Mouse (Mus musculus): ENCODE results near the gene Agap1. TPM values are rescaled to one million over a fixed set of nuclear protein-coding genes. Genes with fewer than 3 reads are reported as not detected.

Agap1 gene
- polyA plus RNA-seq, 1 experiment: 4.3 TPM

DNA sequence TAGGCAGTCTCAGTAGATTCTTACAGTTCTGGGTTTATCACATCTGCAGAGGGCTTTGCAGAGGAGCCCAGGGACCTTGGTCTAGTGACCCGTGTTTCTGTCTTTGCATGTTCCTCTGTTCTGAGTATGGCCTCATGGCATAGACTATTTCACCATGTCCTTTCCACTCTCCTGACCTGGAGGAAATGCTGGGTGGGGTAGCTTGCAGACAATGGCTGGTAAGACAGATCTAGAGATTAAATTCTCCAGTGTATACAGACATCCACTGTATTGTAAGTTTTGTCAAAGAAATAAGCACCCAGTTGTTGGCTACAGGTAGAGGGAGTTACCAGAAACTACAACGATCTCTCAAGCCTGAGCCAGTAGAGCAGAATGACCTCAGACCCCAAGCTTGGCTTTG is 141.6 kb downstream of the Agap1 start:
- H3K27ac ChIP-seq (ENCODE audit: control insufficient read depth, insufficient read depth, low read length): no peak overlapping the region
- no peak for DNase-seq
- WGBS: 86% methylated on average over 2 of the region's 2 CpGs
- TF ChIP-seq POLR2A (IDR thresholded peaks at IDR 0.05; ENCODE audit: control insufficient read depth, extremely low read depth, insufficient read depth, low read length, poor library complexity) (no peak), CTCF (IDR thresholded peaks at IDR 0.05; ENCODE audit: borderline replicate concordance, control insufficient read depth, extremely low read depth, insufficient read depth, low read length, poor library complexity) (no peak)
- no peak overlapping the region for H3K4me3 ChIP-seq (ENCODE audit: control insufficient read depth, insufficient read depth, low read length)
- H3K36me3 ChIP-seq (ENCODE audit: control insufficient read depth, insufficient read depth, low read length): no peaks in the 10 kb centered on the region
- no peaks in the 10 kb centered on the region for H3K27me3 ChIP-seq (ENCODE audit: control insufficient read depth, insufficient read depth, low read length)
- H3K4me1 ChIP-seq (replicated peaks; ENCODE audit: control insufficient read depth, insufficient read depth, low read length): no peaks in the 10 kb centered on the region

DNA sequence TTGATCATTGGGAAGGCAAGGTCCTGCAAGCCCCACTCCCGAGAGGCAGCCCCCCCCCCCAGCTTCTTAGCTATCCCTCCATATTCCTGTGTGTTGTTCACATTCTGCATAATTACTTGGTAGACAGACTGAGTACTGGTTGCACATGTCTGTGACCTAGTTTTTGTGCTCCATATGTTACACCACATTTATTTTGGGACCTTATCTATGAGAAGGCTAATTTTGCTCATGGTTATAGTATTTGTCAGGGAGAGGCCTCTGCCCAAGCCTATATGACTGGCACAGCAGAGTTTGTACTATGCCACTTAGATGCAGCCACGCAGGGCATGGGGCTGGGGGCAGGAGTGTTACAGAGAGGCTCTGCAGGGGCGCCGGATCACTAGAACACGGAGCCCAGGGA is 144.3 kb downstream of the Agap1 start:
- WGBS: 94% methylated on average over 5 of the region's 5 CpGs
- 0 out of 2 replicates have a peak, but pooled peaks cover 3% of the 10 kb centered on the region for H3K4me1 ChIP-seq (replicated peaks; ENCODE audit: control insufficient read depth, insufficient read depth, low read length)

GRCm38 (mm10) chr1:89599983-89600741 is 145.6 kb downstream of the Agap1 start:
- WGBS: 80% methylated on average over 11 of the region's 11 CpGs
- TF ChIP-seq POLR2A (IDR thresholded peaks at IDR 0.05; ENCODE audit: control insufficient read depth, extremely low read depth, insufficient read depth, low read length, poor library complexity) (no peak), CTCF (IDR thresholded peaks at IDR 0.05; ENCODE audit: borderline replicate concordance, control insufficient read depth, extremely low read depth, insufficient read depth, low read length, poor library complexity) (no peak)
- Histone ChIP-seq H3K27ac (ENCODE audit: control insufficient read depth, insufficient read depth, low read length) (no peak overlapping the region), H3K4me1 (replicated peaks; ENCODE audit: control insufficient read depth, insufficient read depth, low read length) (0 out of 2 replicates have a peak, but pooled peaks cover 3% of the 10 kb centered on the region), H3K4me3 (ENCODE audit: control insufficient read depth, insufficient read depth, low read length) (no peak overlapping the region), H3K36me3 (ENCODE audit: control insufficient read depth, insufficient read depth, low read length) (no peaks in the 10 kb centered on the region), H3K27me3 (ENCODE audit: control insufficient read depth, insufficient read depth, low read length) (no peaks in the 10 kb centered on the region)
- no peak for DNase-seq

More for the DNA sequence above, 144.3 kb downstream of the Agap1 start:
- no peak overlapping the region for H3K27ac ChIP-seq (ENCODE audit: control insufficient read depth, insufficient read depth, low read length)
- no peaks in the 10 kb centered on the region for H3K27me3 ChIP-seq (ENCODE audit: control insufficient read depth, insufficient read depth, low read length)
- no peaks in the 10 kb centered on the region for H3K36me3 ChIP-seq (ENCODE audit: control insufficient read depth, insufficient read depth, low read length)
- no peak overlapping the region for H3K4me3 ChIP-seq (ENCODE audit: control insufficient read depth, insufficient read depth, low read length)
- TF ChIP-seq POLR2A (IDR thresholded peaks at IDR 0.05; ENCODE audit: control insufficient read depth, extremely low read depth, insufficient read depth, low read length, poor library complexity): no peak
- TF ChIP-seq CTCF (IDR thresholded peaks at IDR 0.05; ENCODE audit: borderline replicate concordance, control insufficient read depth, extremely low read depth, insufficient read depth, low read length, poor library complexity): no peak
- no peak for DNase-seq

DNA sequence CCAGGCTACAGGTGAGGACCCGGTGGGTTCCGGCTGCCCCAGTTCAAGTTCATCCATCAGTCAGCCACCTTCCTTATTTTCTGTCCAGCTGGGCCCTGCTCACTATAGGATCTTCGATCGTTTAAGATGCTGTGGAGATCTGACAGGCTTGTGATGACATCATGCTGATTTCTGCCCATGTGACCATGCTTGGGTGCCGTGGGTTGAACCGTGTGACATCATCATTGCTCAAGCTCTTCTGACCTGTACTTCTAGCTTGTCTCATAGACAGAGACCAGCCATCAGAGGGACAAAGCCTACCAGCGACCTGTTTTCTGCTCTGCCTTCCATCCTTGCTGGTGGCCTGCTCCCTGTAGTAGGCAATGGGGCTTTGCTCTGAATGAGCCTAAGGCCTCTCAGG is 146.7 kb downstream of the Agap1 start:
- no peak for DNase-seq
- H3K36me3 ChIP-seq (ENCODE audit: control insufficient read depth, insufficient read depth, low read length): no peaks in the 10 kb centered on the region
- TF ChIP-seq POLR2A (IDR thresholded peaks at IDR 0.05; ENCODE audit: control insufficient read depth, extremely low read depth, insufficient read depth, low read length, poor library complexity): no peak
- no peak for TF ChIP-seq CTCF (IDR thresholded peaks at IDR 0.05; ENCODE audit: borderline replicate concordance, control insufficient read depth, extremely low read depth, insufficient read depth, low read length, poor library complexity)
- H3K4me3 ChIP-seq (ENCODE audit: control insufficient read depth, insufficient read depth, low read length): no peak overlapping the region
- H3K27me3 ChIP-seq (ENCODE audit: control insufficient read depth, insufficient read depth, low read length): no peaks in the 10 kb centered on the region
- no peak overlapping the region for H3K27ac ChIP-seq (ENCODE audit: control insufficient read depth, insufficient read depth, low read length)
- WGBS: 84% methylated on average over 7 of the region's 7 CpGs
- H3K4me1 ChIP-seq (replicated peaks; ENCODE audit: control insufficient read depth, insufficient read depth, low read length): 0 out of 2 replicates have a peak, but pooled peaks cover 3% of the 10 kb centered on the region

GRCm38 (mm10) chr1:89602879-89603278 is 148.3 kb downstream of the Agap1 start:
- 0 out of 2 replicates have a peak, but pooled peaks cover 3% of the 10 kb centered on the region for H3K4me1 ChIP-seq (replicated peaks; ENCODE audit: control insufficient read depth, insufficient read depth, low read length)
- no peak overlapping the region for H3K27ac ChIP-seq (ENCODE audit: control insufficient read depth, insufficient read depth, low read length)
- no peak overlapping the region for H3K4me3 ChIP-seq (ENCODE audit: control insufficient read depth, insufficient read depth, low read length)
- peak; percentile 25 for DNase-seq
- H3K27me3 ChIP-seq (ENCODE audit: control insufficient read depth, insufficient read depth, low read length): no peaks in the 10 kb centered on the region
- H3K36me3 ChIP-seq (ENCODE audit: control insufficient read depth, insufficient read depth, low read length): no peaks in the 10 kb centered on the region
- 2% methylated on average over 7 of the region's 7 CpGs for WGBS
- TF ChIP-seq CTCF (IDR thresholded peaks at IDR 0.05; ENCODE audit: borderline replicate concordance, control insufficient read depth, extremely low read depth, insufficient read depth, low read length, poor library complexity): no peak
- no peak for TF ChIP-seq POLR2A (IDR thresholded peaks at IDR 0.05; ENCODE audit: control insufficient read depth, extremely low read depth, insufficient read depth, low read length, poor library complexity)

DNA sequence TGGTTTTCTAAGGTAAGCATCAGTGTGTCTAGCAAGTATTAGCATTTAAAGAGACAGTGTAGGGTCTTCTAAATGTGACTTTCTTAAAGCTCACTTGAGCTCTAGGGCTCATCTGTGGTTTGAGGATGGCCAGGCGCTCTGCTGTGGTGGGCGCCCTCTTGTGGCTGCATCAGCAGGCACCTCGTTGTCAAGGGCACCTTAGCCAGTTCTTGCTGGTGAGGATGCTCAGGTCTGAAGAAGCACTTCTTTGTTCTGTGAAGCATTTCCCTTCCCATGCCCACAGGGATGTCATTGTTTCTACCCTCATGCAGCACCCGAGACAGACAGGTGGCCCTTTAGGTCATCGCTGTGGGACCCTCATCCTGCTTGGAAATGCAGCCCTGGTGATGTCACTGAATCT is 152.0 kb downstream of the Agap1 start:
- Histone ChIP-seq H3K27me3 (ENCODE audit: control insufficient read depth, insufficient read depth, low read length) (no peaks in the 10 kb centered on the region), H3K4me3 (ENCODE audit: control insufficient read depth, insufficient read depth, low read length) (no peak overlapping the region), H3K27ac (ENCODE audit: control insufficient read depth, insufficient read depth, low read length) (no peak overlapping the region), H3K36me3 (ENCODE audit: control insufficient read depth, insufficient read depth, low read length) (no peaks in the 10 kb centered on the region), H3K4me1 (replicated peaks; ENCODE audit: control insufficient read depth, insufficient read depth, low read length) (0 out of 2 replicates have a peak, but pooled peaks cover 3% of the 10 kb centered on the region)
- 34% methylated on average over 5 of the region's 5 CpGs for WGBS
- TF ChIP-seq CTCF (IDR thresholded peaks at IDR 0.05; ENCODE audit: borderline replicate concordance, control insufficient read depth, extremely low read depth, insufficient read depth, low read length, poor library complexity) (no peak; the same call in 1 of the 2 replicates), POLR2A (IDR thresholded peaks at IDR 0.05; ENCODE audit: control insufficient read depth, extremely low read depth, insufficient read depth, low read length, poor library complexity) (no peak)
- peak; percentile 39 for DNase-seq

All from thymus, adult 2 months (tissue).